Mouse (Mus musculus) intestine, embryonic 16.5 days (tissue): ENCODE results near the gene Eif4a1. TPM values are rescaled to one million over a fixed set of nuclear protein-coding genes. Genes with fewer than 3 reads are reported as not detected.
A peak's percentile ranks its signal among the peaks of the same experiment; 100 is the strongest.

Source experiments
- ATAC-seq: fragments of 200-750 bp; cut with Nextera tagmentation; 2 replicates; pipeline ENCODE4 v1.8.0; 2017; ENCODE audit warnings: moderate TSS enrichment, moderate library complexity
- H3K27ac ChIP-seq: fragments of 300-500 bp; sonication (generic); 2 replicates; pipeline ENCODE4 v1.5.1; 2014; ENCODE audit warnings: mild to moderate bottlenecking, low read length
- H3K27me3 ChIP-seq: fragments of 300-500 bp; sonication (generic); replicated peaks from 2 replicates; pipeline ENCODE4 v1.6.1; 2014; ENCODE audit warnings: low read length, control low read depth, mixed read lengths; ENCODE audit not compliant: control insufficient read depth, insufficient read depth
- H3K36me3 ChIP-seq: fragments of 300-500 bp; sonication (generic); 2 replicates; pipeline ENCODE4 v1.6.1; 2014; ENCODE audit warnings: low read length, control low read depth; ENCODE audit not compliant: control insufficient read depth, insufficient read depth
- H3K4me1 ChIP-seq: fragments of 300-500 bp; sonication (generic); 2 replicates; pipeline ENCODE4 v1.6.1; 2014; ENCODE audit warnings: low read length, control low read depth, mixed read lengths; ENCODE audit not compliant: control insufficient read depth, insufficient read depth
- H3K4me2 ChIP-seq: fragments of 300-500 bp; sonication (generic); 2 replicates; pipeline ENCODE4 v1.6.1; 2014; ENCODE audit warnings: low read depth, low read length, control low read depth
- H3K4me3 ChIP-seq: fragments of 300-500 bp; sonication (generic); 2 replicates; pipeline ENCODE4 v1.5.1; 2014; ENCODE audit warnings: mild to moderate bottlenecking, low read length
- H3K9ac ChIP-seq: fragments of 300-500 bp; sonication (generic); 2 replicates; pipeline ENCODE4 v1.6.1; 2014; ENCODE audit warnings: low read depth, low read length
- H3K9me3 ChIP-seq: fragments of 300-500 bp; sonication (generic); 2 replicates; pipeline ENCODE4 v1.6.1; 2016; ENCODE audit warnings: low read length, control low read depth; ENCODE audit not compliant: control insufficient read depth
- WGBS: fragments of 180-500 bp; shearing (Covaris S2); extraction: QIAGEN DNeasy Blood & Tissue Kit; methylation state at CpG from one replicate; pipeline ENCODE4 v1.1.7; 2014; 5-methylcytosine and 5-hydroxymethylcytosine counted together
- polyA plus RNA-seq: library from polyadenylated mRNA; unstranded; fragments of >200 nt; fragmentation: Nextera tagmentation; extraction: Ambion mirVana; gene quantifications from 2 replicates; pipeline ENCODE4 v1.2.1, GENCODE M21; 2015

Eif4a1 gene
- polyA plus RNA-seq = 524 and 563 TPM in 2 replicates

GRCm38 (mm10) chr11:69672211-69672706, at the start of gene Eif4a1:
Eif4a1 (minus strand) TSS chr11:69672423.
- Histone ChIP-seq H3K27me3 (no peaks in the 10 kb centered on the region), H3K27ac (peak within 1 kb of the TSS; percentile 99), H3K4me3 (peak within 1 kb of the TSS; percentile 99), H3K4me2 (peak within 1 kb of the TSS; percentile 55), H3K36me3 (peaks cover 20% of the 10 kb centered on the region), H3K9me3 (no peaks in the 10 kb centered on the region), H3K4me1 (peaks cover 22% of the 10 kb centered on the region), H3K9ac (peak within 1 kb of the TSS; percentile 99)
- ATAC-seq = peak; percentile 98
- WGBS = under 1% methylated on average over 36 of the region's 36 CpGs

GRCm38 (mm10) chr11:69720852-69721251, 48.6 kb upstream of the Eif4a1 start:
- H3K9ac ChIP-seq = no peak overlapping the region
- H3K4me3 ChIP-seq = no peak overlapping the region
- H3K27ac ChIP-seq = no peak overlapping the region
- ATAC-seq = no peak
- H3K36me3 ChIP-seq = no peaks in the 10 kb centered on the region
- H3K27me3 ChIP-seq = no peaks in the 10 kb centered on the region
- no peaks in the 10 kb centered on the region for H3K9me3 ChIP-seq
- no peak overlapping the region for H3K4me2 ChIP-seq
- WGBS = 60% methylated on average over 6 of the region's 6 CpGs
- peaks cover 4% of the 10 kb centered on the region for H3K4me1 ChIP-seq

- Histone ChIP-seq H3K4me2 (no peak overlapping the region), H3K9ac (no peak overlapping the region), H3K27ac (no peak overlapping the region), H3K4me1 (peaks cover 5% of the 10 kb centered on the region), H3K4me3 (no peak overlapping the region), H3K9me3 (no peaks in the 10 kb centered on the region), H3K27me3 (no peaks in the 10 kb centered on the region), H3K36me3 (no peaks in the 10 kb centered on the region)
- ATAC-seq = no peak
- WGBS = 67% methylated on average over 6 of the region's 6 CpGs
Observed at GRCm38 (mm10) chr11:69719423-69719822, 47.2 kb upstream of the Eif4a1 start.

GRCm38 (mm10) chr11:69718661-69719060, 46.4 kb upstream of the Eif4a1 start:
- 0 out of 2 replicates have a peak overlapping the region, but pooled peaks have one; percentile 0 for H3K4me2 ChIP-seq
- no peaks in the 10 kb centered on the region for H3K9me3 ChIP-seq
- H3K36me3 ChIP-seq = no peaks in the 10 kb centered on the region
- H3K4me3 ChIP-seq = no peak overlapping the region
- H3K27ac ChIP-seq = no peak overlapping the region
- no peaks in the 10 kb centered on the region for H3K27me3 ChIP-seq
- peak; percentile 75; the same call in 1 of the 2 replicates for ATAC-seq
- H3K4me1 ChIP-seq = peaks cover 5% of the 10 kb centered on the region
- 31% methylated on average over 15 of the region's 15 CpGs for WGBS
- no peak overlapping the region for H3K9ac ChIP-seq

- H3K4me3 ChIP-seq = no peak overlapping the region
- peaks cover 5% of the 10 kb centered on the region for H3K4me1 ChIP-seq
- no peak overlapping the region for H3K27ac ChIP-seq
- no peaks in the 10 kb centered on the region for H3K36me3 ChIP-seq
- H3K9me3 ChIP-seq = no peaks in the 10 kb centered on the region
- H3K4me2 ChIP-seq = no peak overlapping the region
- ATAC-seq = no peak
- no peaks in the 10 kb centered on the region for H3K27me3 ChIP-seq
- H3K9ac ChIP-seq = no peak overlapping the region
- 80% methylated on average over 4 of the region's 4 CpGs for WGBS
Observed at GRCm38 (mm10) chr11:69716953-69717352, 44.7 kb upstream of the Eif4a1 start.

GRCm38 (mm10) chr11:69715929-69716328, 43.7 kb upstream of the Eif4a1 start:
- Histone ChIP-seq H3K9ac (no peak overlapping the region), H3K4me2 (no peak overlapping the region), H3K9me3 (no peaks in the 10 kb centered on the region), H3K4me3 (no peak overlapping the region), H3K4me1 (peaks cover 5% of the 10 kb centered on the region), H3K36me3 (no peaks in the 10 kb centered on the region), H3K27ac (no peak overlapping the region), H3K27me3 (no peaks in the 10 kb centered on the region)
- peak; percentile 64 for ATAC-seq
- WGBS = 11% methylated on average over 5 of the region's 5 CpGs

GRCm38 (mm10) chr11:69715482-69715881, 43.3 kb upstream of the Eif4a1 start:
- WGBS = 55% methylated on average over 9 of the region's 9 CpGs
- H3K4me1 ChIP-seq = peaks cover 5% of the 10 kb centered on the region
- H3K27me3 ChIP-seq = no peaks in the 10 kb centered on the region
- no peak for ATAC-seq
- no peak overlapping the region for H3K27ac ChIP-seq
- no peak overlapping the region for H3K4me2 ChIP-seq
- H3K4me3 ChIP-seq = no peak overlapping the region
- no peaks in the 10 kb centered on the region for H3K36me3 ChIP-seq
- no peaks in the 10 kb centered on the region for H3K9me3 ChIP-seq
- H3K9ac ChIP-seq = no peak overlapping the region

- no peaks in the 10 kb centered on the region for H3K9me3 ChIP-seq
- no peak overlapping the region for H3K4me3 ChIP-seq
- H3K27ac ChIP-seq = no peak overlapping the region
- ATAC-seq = no peak
- no peak overlapping the region for H3K9ac ChIP-seq
- 74% methylated on average over 18 of the region's 18 CpGs for WGBS
- no peaks in the 10 kb centered on the region for H3K27me3 ChIP-seq
- no peaks in the 10 kb centered on the region for H3K36me3 ChIP-seq
- H3K4me2 ChIP-seq = no peak overlapping the region
- peaks cover 5% of the 10 kb centered on the region for H3K4me1 ChIP-seq
Observed at GRCm38 (mm10) chr11:69714636-69715329, 42.6 kb upstream of the Eif4a1 start.

GRCm38 (mm10) chr11:69712954-69713672, 40.9 kb upstream of the Eif4a1 start:
- no peak overlapping the region for H3K9ac ChIP-seq
- no peak overlapping the region for H3K27ac ChIP-seq
- H3K36me3 ChIP-seq = no peaks in the 10 kb centered on the region
- H3K4me3 ChIP-seq = no peak overlapping the region
- no peak for ATAC-seq
- WGBS = 81% methylated on average over 20 of the region's 20 CpGs
- H3K4me2 ChIP-seq = no peak overlapping the region
- no peaks in the 10 kb centered on the region for H3K9me3 ChIP-seq
- H3K4me1 ChIP-seq = peaks cover 5% of the 10 kb centered on the region
- H3K27me3 ChIP-seq = no peaks in the 10 kb centered on the region
